Mouse (Mus musculus): Measurements from ENCODE around the gene Tep1.
"Not testable (repeated sequence)": the region's sequence is repeated elsewhere in the genome, so short reads cannot be mapped to it uniquely, and the experiment has no call there.

Gene Tep1

GRCm38 (mm10) chr14:50868211-50868610 lies 2.1 kb downstream of the Tep1 start:
- DNase-seq (ENCODE audit: low spot score) = no peak

- no peak for DNase-seq (ENCODE audit: low spot score)
Observed at GRCm38 (mm10) chr14:50866966-50867365, 3.4 kb downstream of the Tep1 start.

GRCm38 (mm10) chr14:50865005-50865404 lies 5.4 kb downstream of the Tep1 start:
- not testable (repeated sequence) for DNase-seq (ENCODE audit: low spot score)

GRCm38 (mm10) chr14:50862641-50863040 lies 7.7 kb downstream of the Tep1 start:
- DNase-seq (ENCODE audit: low spot score) = no peak

GRCm38 (mm10) chr14:50855788-50856187 lies 14.6 kb downstream of the Tep1 start:
- no peak for DNase-seq (ENCODE audit: low spot score)

- no peak for DNase-seq (ENCODE audit: low spot score)
Observed at GRCm38 (mm10) chr14:50837236-50837635, 33.1 kb downstream of the Tep1 start.

GRCm38 (mm10) chr14:50834435-50834834 lies 35.9 kb downstream of the Tep1 start:
- no peak for DNase-seq (ENCODE audit: low spot score)

GRCm38 (mm10) chr14:50833964-50834363 lies 36.4 kb downstream of the Tep1 start:
- DNase-seq (ENCODE audit: low spot score) = no peak

GRCm38 (mm10) chr14:50829878-50830277 lies 40.5 kb downstream of the Tep1 start:
- no peak for DNase-seq (ENCODE audit: low spot score)

- no peak for DNase-seq (ENCODE audit: low spot score)
Observed at GRCm38 (mm10) chr14:50826579-50826978, 43.8 kb downstream of the Tep1 start.

GRCm38 (mm10) chr14:50824219-50824618 lies 46.1 kb downstream of the Tep1 start:
- DNase-seq (ENCODE audit: low spot score) = no peak

- no peak for DNase-seq (ENCODE audit: low spot score)
Observed at GRCm38 (mm10) chr14:50823240-50823639, 47.1 kb downstream of the Tep1 start.

- no peak for DNase-seq (ENCODE audit: low spot score)
Observed at GRCm38 (mm10) chr14:50813060-50813459, 57.3 kb downstream of the Tep1 start.

- DNase-seq (ENCODE audit: low spot score) = peak; percentile 95
Observed at GRCm38 (mm10) chr14:50807487-50808072, 62.8 kb downstream of the Tep1 start, which contains the start of the genes Ccnb1ip1 and Parp2. Gene Ccnb1ip1 (minus strand): TSS chr14:50807732. Gene Parp2 (plus strand): TSS chr14:50807841.

- DNase-seq (ENCODE audit: low spot score) = not testable (repeated sequence)
Observed at GRCm38 (mm10) chr14:50806469-50806868, 63.9 kb downstream of the Tep1 start.

GRCm38 (mm10) chr14:50804683-50805082 lies 65.7 kb downstream of the Tep1 start:
- no peak for DNase-seq (ENCODE audit: low spot score)

GRCm38 (mm10) chr14:50802843-50803562 lies 67.4 kb downstream of the Tep1 start:
- DNase-seq (ENCODE audit: low spot score) = no peak

- no peak for DNase-seq (ENCODE audit: low spot score)
Observed at GRCm38 (mm10) chr14:50802441-50802840, 67.9 kb downstream of the Tep1 start.

GRCm38 (mm10) chr14:50799502-50800259 lies 70.7 kb downstream of the Tep1 start:
- no peak for DNase-seq (ENCODE audit: low spot score)

- no peak for DNase-seq (ENCODE audit: low spot score)
Observed at GRCm38 (mm10) chr14:50798512-50798911, 71.8 kb downstream of the Tep1 start.

- DNase-seq (ENCODE audit: low spot score) = no peak
Observed at GRCm38 (mm10) chr14:50796464-50796863, 73.9 kb downstream of the Tep1 start.

GRCm38 (mm10) chr14:50795965-50796364 lies 74.4 kb downstream of the Tep1 start:
- DNase-seq (ENCODE audit: low spot score) = no peak

Measured in testis, postnatal 14 days (tissue).